Mouse (Mus musculus) large intestine, adult 2 months (tissue): ENCODE measurements at regions not wholly inside any gene's neighbourhood (a gene's known extent, or its start where the extent isn't known, plus 50 kb on each side); places are given as distances from the start of the nearest gene placed in this dataset.

ENCODE experiments used
- DNase-seq: peaks from one replicate; pipeline ENCODE4 v3.0.0-alpha.2; 2012; ENCODE audit warnings: low read depth, low spot score
- WGBS: fragments of 180-500 bp; shearing (Covaris S2); methylation state at CpG from one replicate; pipeline ENCODE4 v1.1.7; 2018; 5-methylcytosine and 5-hydroxymethylcytosine counted together

- DNase-seq = no peak
- WGBS = 29% methylated on average over 4 of the region's 4 CpGs
Measured at GRCm38 (mm10) chr7:129441085-129441617, 150.5 kb upstream of the Wdr11 start.

GRCm38 (mm10) chr7:129469496-129469895 lies 122.2 kb upstream of the Wdr11 start:
- WGBS = 2% methylated on average over 3 of the region's 3 CpGs
- peak; percentile 25 for DNase-seq

- WGBS = 81% methylated on average over 5 of the region's 5 CpGs
- DNase-seq = no peak
Measured at GRCm38 (mm10) chr7:129483736-129484135, 107.9 kb upstream of the Wdr11 start.

DNA sequence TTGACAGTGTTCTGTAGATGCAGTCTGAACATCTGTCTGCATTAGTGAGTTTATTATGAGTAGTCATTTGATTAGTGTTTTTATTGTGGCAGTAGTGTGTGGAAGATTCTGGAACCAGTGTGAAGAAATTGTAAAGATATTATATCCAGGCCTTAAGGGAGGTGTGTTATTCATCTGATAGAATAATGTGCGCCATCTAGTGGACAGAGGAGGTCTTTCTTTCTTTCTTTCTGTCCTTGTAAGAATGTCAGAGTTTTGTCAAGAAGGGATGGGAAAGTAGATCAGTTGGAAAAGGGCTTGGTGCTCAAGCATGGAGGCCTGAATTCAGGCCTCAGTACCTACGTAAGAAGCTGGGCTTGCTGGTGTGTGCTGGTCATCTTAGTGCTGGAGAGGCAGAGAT lies 84.8 kb upstream of the Wdr11 start:
- 33% methylated on average over 2 of the region's 2 CpGs for WGBS
- peak; percentile 16 for DNase-seq

DNA sequence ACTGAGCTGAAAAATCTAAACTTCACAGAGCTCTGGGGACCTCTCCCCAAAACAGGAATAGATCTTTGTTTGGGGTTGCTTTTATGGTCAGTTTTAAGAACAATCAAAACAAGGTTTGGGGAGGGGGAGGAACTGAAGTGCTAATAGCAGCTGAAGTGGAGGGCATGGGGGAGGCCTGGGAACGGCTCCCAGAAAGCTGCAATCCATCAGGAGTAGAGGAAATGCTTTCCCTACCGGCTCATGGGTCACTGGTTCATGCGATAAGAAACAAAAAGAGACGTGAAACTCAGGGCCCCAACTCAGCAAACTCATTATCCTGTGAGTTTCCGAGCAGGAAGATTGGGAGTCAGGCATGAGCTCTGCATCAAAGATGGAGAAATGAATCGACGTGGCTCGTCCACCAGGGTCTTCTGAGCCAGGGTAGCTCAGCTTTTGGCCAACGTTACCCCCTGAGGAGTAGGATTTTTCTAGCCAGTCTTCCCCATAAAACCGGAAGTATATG lies 82.0 kb upstream of the Wdr11 start:
- WGBS = 49% methylated on average over 10 of the region's 10 CpGs
- DNase-seq = no peak

DNA sequence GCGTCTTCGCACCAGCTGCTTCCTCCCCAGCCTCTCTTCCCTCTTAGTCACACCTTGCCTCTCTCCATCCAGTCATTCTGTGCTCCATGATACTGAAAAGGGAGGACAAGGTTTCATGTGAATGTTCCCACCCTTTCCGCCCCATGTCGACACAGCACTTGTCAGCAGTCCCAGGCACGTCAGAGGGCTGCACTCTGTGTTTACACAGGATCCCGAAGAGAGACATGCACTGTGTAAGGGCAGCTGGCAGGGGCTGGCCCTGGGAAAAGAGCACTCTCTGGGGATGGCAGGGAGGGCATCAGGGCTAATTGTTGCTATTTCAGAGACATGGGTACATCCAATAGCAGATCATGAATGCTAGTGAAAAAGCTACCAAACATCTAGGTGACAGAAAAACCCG lies 77.0 kb upstream of the Wdr11 start:
- DNase-seq = no peak
- WGBS = 35% methylated on average over 7 of the region's 7 CpGs

GRCm38 (mm10) chr7:129524369-129524915 lies 67.2 kb upstream of the Wdr11 start:
- 100% methylated on average over 1 of the region's 1 CpGs for WGBS
- DNase-seq = no peak

DNA sequence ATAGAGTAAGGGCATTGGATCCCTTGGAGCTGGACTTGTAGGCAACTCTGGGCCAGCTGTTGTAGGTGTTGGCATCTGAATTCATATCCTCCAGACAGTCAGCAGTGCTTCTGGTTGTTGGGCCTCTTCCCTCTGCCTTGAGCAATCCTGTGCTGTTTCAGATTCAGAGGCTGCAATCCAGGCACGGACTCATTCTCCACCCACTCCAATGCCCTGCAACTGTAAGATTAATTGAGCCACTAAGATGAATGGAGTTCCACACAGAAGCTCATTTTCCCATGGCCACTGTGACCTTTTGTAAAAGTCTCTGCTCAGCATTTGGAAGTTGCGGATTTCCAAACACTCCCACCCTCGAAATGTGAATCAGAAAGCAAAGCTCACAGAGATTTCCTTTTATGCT lies 65.7 kb upstream of the Wdr11 start:
- DNase-seq = no peak

DNA sequence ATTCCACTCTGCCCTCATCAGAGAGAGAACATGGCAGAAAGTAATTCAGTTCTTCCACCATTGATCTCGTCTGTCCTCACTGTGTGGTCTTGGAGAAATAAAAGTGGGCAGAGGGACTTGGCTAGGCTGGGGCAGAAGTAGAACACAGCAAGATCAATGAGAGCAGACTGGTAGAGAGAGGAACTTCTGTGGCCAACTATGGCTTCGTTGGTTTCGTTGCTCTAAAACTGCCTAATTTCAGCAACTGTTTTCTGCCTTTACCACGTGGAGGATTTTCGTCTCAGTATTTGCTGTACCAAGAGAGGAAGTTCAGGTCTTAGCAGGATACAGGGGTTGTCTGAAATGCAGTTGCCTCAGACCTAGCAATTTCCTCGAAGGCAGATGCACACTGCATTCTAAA lies 63.4 kb upstream of the Wdr11 start:
- WGBS = 60% methylated on average over 6 of the region's 6 CpGs

More for the DNA sequence above, 65.7 kb upstream of the Wdr11 start:
- WGBS = 57% methylated on average over 3 of the region's 3 CpGs

DNA sequence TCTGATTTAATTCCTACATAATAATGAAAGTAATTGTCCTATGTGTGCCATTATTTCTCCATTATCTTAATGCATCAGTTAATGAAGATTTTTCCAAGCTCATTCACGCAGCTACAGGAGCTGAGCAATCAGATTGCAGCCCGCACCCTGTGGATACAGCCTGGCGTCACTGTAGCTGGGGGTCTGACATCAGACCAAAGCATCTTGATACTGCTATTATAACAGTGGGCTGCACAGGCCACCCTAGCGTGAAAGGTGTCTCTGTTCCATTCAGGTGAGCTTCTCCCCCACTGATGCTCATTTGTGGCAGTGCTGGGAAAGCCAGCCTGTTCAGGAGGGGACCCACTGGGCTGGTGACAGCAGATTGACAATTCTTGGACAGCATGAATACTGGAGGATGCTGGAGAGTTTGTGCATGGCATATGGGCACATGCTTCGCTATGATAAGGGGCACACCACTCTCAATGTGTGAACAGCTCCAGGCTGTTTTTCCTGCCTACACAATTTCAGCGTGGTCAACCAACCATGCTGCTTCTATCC lies 58.2 kb upstream of the Wdr11 start:
- WGBS = 76% methylated on average over 6 of the region's 6 CpGs
- no peak for DNase-seq

More for the DNA sequence above, 63.4 kb upstream of the Wdr11 start:
- no peak for DNase-seq
